Mouse (Mus musculus) liver, adult 2 months (tissue): ENCODE measurements around the gene Dhx37.

Experiments used
- CTCF ChIP-seq: fragments of 200-500 bp; IDR thresholded peaks from 2 replicates; pipeline ENCODE4 v1.5.1; 2011; ENCODE audit warnings: low read depth, low read length, control low read depth
- POLR2A ChIP-seq: fragments of 200-500 bp; IDR thresholded peaks from 2 replicates; pipeline ENCODE4 v1.6.1; 2011; ENCODE audit warnings: low read length, control low read depth; ENCODE audit not compliant: insufficient read depth; ENCODE audit errors: extremely low read depth

GRCm38 (mm10) chr5:125378919-125379318 is 55.0 kb downstream of the Dhx37 start:
- TF ChIP-seq CTCF: peak; percentile 20; the same call in 1 of the 2 replicates
- TF ChIP-seq POLR2A: no peak
